ENCODE assay signal across 8 mouse cellular contexts in the genomic region with DNA sequence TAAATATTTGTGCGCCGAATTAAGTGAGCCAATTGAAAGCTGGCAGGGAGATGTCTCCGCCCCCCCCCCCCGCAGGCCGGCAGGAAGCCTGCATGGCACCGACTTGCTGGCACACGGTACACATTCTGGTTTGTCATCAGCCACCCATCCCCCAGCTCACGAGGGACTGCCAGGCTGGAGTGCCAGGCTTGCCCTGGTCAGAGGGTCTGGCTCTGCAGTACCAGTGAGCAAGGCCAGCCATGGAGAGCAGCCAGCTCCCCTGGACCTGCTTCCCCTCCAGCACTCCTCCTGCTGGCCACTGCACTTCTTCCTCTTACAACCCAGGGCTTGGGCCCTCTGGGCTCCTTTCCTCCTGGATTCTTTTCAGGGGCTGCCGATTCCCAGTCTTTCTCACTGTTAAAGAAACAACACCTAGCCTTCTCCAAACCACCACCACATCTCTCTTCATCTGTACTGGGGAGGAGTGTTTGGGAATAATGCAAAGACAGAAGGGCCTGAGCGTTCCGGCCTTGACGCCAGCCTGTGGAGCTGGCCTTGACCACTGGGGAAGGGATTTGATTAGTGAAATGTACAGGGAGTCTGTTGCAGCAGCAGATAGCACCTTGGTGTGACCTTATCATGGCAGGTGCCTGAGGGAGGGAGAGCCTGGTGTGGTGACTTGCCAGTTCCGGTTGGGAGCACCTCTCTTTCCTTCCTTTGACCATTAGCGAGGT. TPM values are rescaled to one million over a fixed set of nuclear protein-coding genes. Genes with fewer than 3 reads are reported as not detected.
DNase-seq lines count a peak whose midpoint lies in the region; ATAC-seq and TF ChIP-seq lines count a peak whose summit lies in the region.

No protein-coding gene starts in this region.

- H3K4me1 ChIP-seq in embryonic fibroblast, embryonic 13.5 days (ENCODE audit: control insufficient read depth, insufficient read depth, low read length): 0 out of 2 replicates have a peak, but pooled peaks cover 3% of the 10 kb centered on the region
- H3K4me1 ChIP-seq in heart, embryonic 11.5 days (ENCODE audit: control insufficient read depth, insufficient read depth, low read length): peaks cover 17% of the 10 kb centered on the region
- no peaks in the 10 kb centered on the region for H3K4me1 ChIP-seq in kidney, embryonic 14.5 days (ENCODE audit: control insufficient read depth, insufficient read depth, low read length)
- peaks cover 11% of the 10 kb centered on the region; the same call in 1 of the 2 replicates for H3K4me1 ChIP-seq in limb, embryonic 12.5 days (replicated peaks)
- H3K4me1 ChIP-seq in midbrain, embryonic 16.5 days (ENCODE audit: control insufficient read depth, insufficient read depth, low read length): peaks cover 7% of the 10 kb centered on the region; the same call in 1 of the 2 replicates

- peak; percentile 47 to 48 for DNase-seq in urinary bladder, adult 18-20 months (ENCODE audit: low spot score in 2 of 2)
- DNase-seq in urinary bladder, postnatal 10 days (ENCODE audit: low spot score): no peak
- peak; percentile 42 to 79 for DNase-seq in urinary bladder, postnatal 36 days (ENCODE audit: low spot score in 2 of 2)

- no peaks in the 10 kb centered on the region for H3K27me3 ChIP-seq in heart, embryonic 11.5 days (ENCODE audit: control insufficient read depth, insufficient read depth, low read length)
- H3K27me3 ChIP-seq in kidney, embryonic 14.5 days (ENCODE audit: control insufficient read depth, insufficient read depth, low read length): no peaks in the 10 kb centered on the region
- H3K27me3 ChIP-seq in limb, embryonic 12.5 days: no peaks in the 10 kb centered on the region
- H3K27me3 ChIP-seq in midbrain, embryonic 16.5 days (ENCODE audit: control insufficient read depth, insufficient read depth, low read depth, low read length): no peaks in the 10 kb centered on the region

- H3K27ac ChIP-seq in embryonic fibroblast, embryonic 13.5 days (ENCODE audit: insufficient read depth, low read length): no peak overlapping the region
- no peak overlapping the region for H3K27ac ChIP-seq in heart, embryonic 11.5 days (ENCODE audit: low read depth, low read length)
- H3K27ac ChIP-seq in kidney, embryonic 14.5 days (ENCODE audit: low read depth, low read length): no peak overlapping the region
- 0 out of 2 replicates have a peak overlapping the region, but pooled peaks have one; percentile 1 for H3K27ac ChIP-seq in limb, embryonic 12.5 days
- H3K27ac ChIP-seq in midbrain, embryonic 16.5 days (ENCODE audit: low read length): no peak overlapping the region

- WGBS in heart, embryonic 11.5 days (ENCODE audit: insufficient replicate concordance): 45% methylated on average over 14 of the region's 14 CpGs
- WGBS in kidney, embryonic 14.5 days: 49% methylated on average over 14 of the region's 14 CpGs
- WGBS in limb, embryonic 12.5 days: 45% methylated on average over 14 of the region's 14 CpGs
- WGBS in midbrain, embryonic 16.5 days: 41% methylated on average over 14 of the region's 14 CpGs

- no peak for TF ChIP-seq POLR2A in embryonic fibroblast, embryonic 13.5 days (IDR thresholded peaks at IDR 0.05; ENCODE audit: low read depth, low read length)

- H3K36me3 ChIP-seq in heart, embryonic 11.5 days (ENCODE audit: control insufficient read depth, insufficient read depth, low read length): no peaks in the 10 kb centered on the region
- H3K36me3 ChIP-seq in kidney, embryonic 14.5 days (ENCODE audit: control insufficient read depth, insufficient read depth, low read length): no peaks in the 10 kb centered on the region
- no peaks in the 10 kb centered on the region for H3K36me3 ChIP-seq in limb, embryonic 12.5 days
- H3K36me3 ChIP-seq in midbrain, embryonic 16.5 days (ENCODE audit: control insufficient read depth, insufficient read depth, low read length): no peaks in the 10 kb centered on the region

- no peak overlapping the region for H3K4me3 ChIP-seq in embryonic fibroblast, embryonic 13.5 days (ENCODE audit: insufficient read depth, low read length)
- no peak overlapping the region for H3K4me3 ChIP-seq in heart, embryonic 11.5 days (ENCODE audit: low read depth, low read length)
- H3K4me3 ChIP-seq in kidney, embryonic 14.5 days (ENCODE audit: low read length): no peak overlapping the region
- H3K4me3 ChIP-seq in limb, embryonic 12.5 days (replicated peaks): no peak overlapping the region
- no peak overlapping the region for H3K4me3 ChIP-seq in midbrain, embryonic 16.5 days (ENCODE audit: low read depth, low read length)

- 0 out of 2 replicates have a peak, but pooled peaks have one; percentile 35 for ATAC-seq in heart, embryonic 11.5 days (replicated peaks; ENCODE audit: insufficient number of reproducible peaks, low FRiP score, low TSS enrichment)
- peak; percentile 68; the same call in 1 of the 2 replicates for ATAC-seq in kidney, embryonic 14.5 days (ENCODE audit: low FRiP score, low TSS enrichment)
- no peak for ATAC-seq in limb, embryonic 12.5 days (ENCODE audit: insufficient number of reproducible peaks, insufficient read depth, low FRiP score, low TSS enrichment, low read depth)
- ATAC-seq in midbrain, embryonic 16.5 days: peak; percentile 95

- H3K9me3 ChIP-seq in heart, embryonic 11.5 days (replicated peaks; ENCODE audit: control insufficient read depth, low read length): no peaks in the 10 kb centered on the region
- H3K9me3 ChIP-seq in kidney, embryonic 14.5 days (ENCODE audit: control insufficient read depth, low read length): no peaks in the 10 kb centered on the region
- no peaks in the 10 kb centered on the region for H3K9me3 ChIP-seq in limb, embryonic 12.5 days
- H3K9me3 ChIP-seq in midbrain, embryonic 16.5 days (replicated peaks; ENCODE audit: control insufficient read depth, low read length, poor library complexity, severe bottlenecking): no peaks in the 10 kb centered on the region

- TF ChIP-seq CTCF in embryonic fibroblast, embryonic 13.5 days (IDR thresholded peaks at IDR 0.05; ENCODE audit: borderline replicate concordance, insufficient read depth, low read length): peak; percentile 41; the same call in 1 of the 2 replicates

- H3K4me2 ChIP-seq in heart, embryonic 11.5 days: peak overlapping the region; percentile 47
- H3K4me2 ChIP-seq in kidney, embryonic 14.5 days (replicated peaks; ENCODE audit: low read depth, low read length): no peak overlapping the region
- H3K4me2 ChIP-seq in limb, embryonic 12.5 days: peak overlapping the region; percentile 27
- peak overlapping the region; percentile 31 for H3K4me2 ChIP-seq in midbrain, embryonic 16.5 days (ENCODE audit: low read length)

- no peak overlapping the region; the same call in 1 of the 2 replicates for H3K9ac ChIP-seq in heart, embryonic 11.5 days (ENCODE audit: low read depth, low read length)
- no peak overlapping the region for H3K9ac ChIP-seq in kidney, embryonic 14.5 days (ENCODE audit: low read depth, low read length)
- H3K9ac ChIP-seq in limb, embryonic 12.5 days (replicated peaks): no peak overlapping the region
- H3K9ac ChIP-seq in midbrain, embryonic 16.5 days (ENCODE audit: low read depth, low read length): no peak overlapping the region

RNA-seq across cellular contexts. Expression of gene Itgb5, which starts 30.7 kb away (rescaled TPM):
- polyA plus RNA-seq in embryonic fibroblast, embryonic 13.5 days (2011; ENCODE audit: insufficient read length, low read depth, missing spikeins): 330 and 348 TPM in 2 replicates
- 42.4 and 49.8 TPM in 2 replicates for polyA plus RNA-seq in heart, embryonic 11.5 days (2014; fragmentation: Nextera tagmentation; extraction: Ambion mirVana)
- polyA plus RNA-seq in kidney, embryonic 14.5 days (2014; fragmentation: Nextera tagmentation; extraction: Ambion mirVana): 34.3 and 49.7 TPM in 2 replicates
- 77.9 and 86.0 TPM in 2 replicates for polyA plus RNA-seq in limb, embryonic 12.5 days (2016; fragmentation: Nextera tagmentation; extraction: Ambion mirVana)
- polyA plus RNA-seq in midbrain, embryonic 16.5 days (2015; fragmentation: Nextera tagmentation; extraction: Ambion mirVana): 13.5 and 15.1 TPM in 2 replicates
